Mouse (Mus musculus): ENCODE results near the gene Echs1.

GRCm38 (mm10) chr7:140096055-140096454 lies 20.2 kb downstream of the Echs1 start:
- TF ChIP-seq CTCF (IDR thresholded peaks at IDR 0.05; ENCODE audit: borderline replicate concordance, control insufficient read depth, extremely low read depth, insufficient read depth, low read length, poor library complexity) (no peak), POLR2A (IDR thresholded peaks at IDR 0.05; ENCODE audit: control insufficient read depth, extremely low read depth, insufficient read depth, low read length, poor library complexity) (no peak)
